Mouse (Mus musculus) MEL (cell line): ENCODE measurements around the gene Cracr2a. TPM values are rescaled to one million over a fixed set of nuclear protein-coding genes. Genes with fewer than 3 reads are reported as not detected.

Source experiments
- DNase-seq: peaks from one replicate; pipeline ENCODE4 v3.0.0; 2011; ENCODE audit warnings: low read depth, low spot score
- H3K27ac ChIP-seq: 2 replicates; pipeline ENCODE4 v1.5.1; 2012; ENCODE audit warnings: low read depth, mild to moderate bottlenecking, control low read depth, low read length, moderate library complexity; ENCODE audit not compliant: control insufficient read depth
- H3K27me3 ChIP-seq, 2 experiments: fragments of 150-350 bp in 1 of 2; sonication (generic) in 1 of 2; 2 replicates each; pipeline ENCODE4 v1.6.1; 2012; ENCODE audit warnings: low read length in 2 of 2, mild to moderate bottlenecking in 2 of 2, improper control_type of control experiment in 1 of 2, moderate library complexity in 1 of 2; ENCODE audit not compliant: insufficient read depth in 2 of 2, control insufficient read depth in 1 of 2
- H3K36me3 ChIP-seq, 2 experiments: 2 replicates each; pipeline ENCODE4 v1.6.1; 2012 to 2014; ENCODE audit warnings: low read length in 2 of 2, improper control_type of control experiment in 1 of 2, inconsistent platforms in 1 of 2, mild to moderate bottlenecking in 1 of 2; ENCODE audit not compliant: insufficient read depth in 2 of 2, control insufficient read depth in 1 of 2
- H3K4me1 ChIP-seq, 2 experiments: fragments of 150-350 bp in 1 of 2; sonication (generic) in 1 of 2; 2 replicates each; pipeline ENCODE4 v1.6.1; 2012; ENCODE audit warnings: low read length in 2 of 2, improper control_type of control experiment in 1 of 2, mild to moderate bottlenecking in 1 of 2; ENCODE audit not compliant: insufficient read depth in 2 of 2, control insufficient read depth in 1 of 2
- H3K4me3 ChIP-seq, 2 experiments: fragments of 150-350 bp in 1 of 2; sonication (generic) in 1 of 2; 2 replicates each; pipeline ENCODE4 v1.5.1; 2012; ENCODE audit warnings: low read depth in 2 of 2, low read length in 2 of 2, mild to moderate bottlenecking in 2 of 2, moderate library complexity in 2 of 2, control low read depth in 1 of 2, improper control_type of control experiment in 1 of 2; ENCODE audit not compliant: control insufficient read depth in 1 of 2, insufficient read depth in 1 of 2
- H3K79me2 ChIP-seq: 2 replicates; pipeline ENCODE4 v1.6.1; 2012; ENCODE audit warnings: mild to moderate bottlenecking, low read length, moderate library complexity; ENCODE audit not compliant: control insufficient read depth, poor library complexity, insufficient read depth
- H3K9ac ChIP-seq: 2 replicates; pipeline ENCODE4 v1.6.1; 2012; ENCODE audit warnings: low read depth, mild to moderate bottlenecking, control low read depth, low read length, moderate library complexity; ENCODE audit not compliant: control insufficient read depth, poor library complexity, severe bottlenecking
- H3K9me3 ChIP-seq: fragments of 150-350 bp; sonication (generic); replicated peaks from 2 replicates; pipeline ENCODE4 v1.6.1; 2012; ENCODE audit warnings: mild to moderate bottlenecking, low read length, improper control_type of control experiment, moderate library complexity; ENCODE audit not compliant: insufficient read depth
- BHLHE40 ChIP-seq: IDR thresholded peaks from 2 replicates; pipeline ENCODE4 v1.6.1; 2012; ENCODE audit warnings: low read depth, mild to moderate bottlenecking, inconsistent platforms, low read length, improper control_type of control experiment, borderline replicate concordance
- CHD1 ChIP-seq: IDR thresholded peaks from 2 replicates; pipeline ENCODE4 v1.6.1; 2012; ENCODE audit warnings: low read depth, mild to moderate bottlenecking, inconsistent platforms, low read length, improper control_type of control experiment
- CHD2 ChIP-seq: IDR thresholded peaks from 2 replicates; pipeline ENCODE4 v1.6.1; 2011; ENCODE audit warnings: low read length, improper control_type of control experiment
- CTCF ChIP-seq, 3 experiments: IDR thresholded peaks in 2 of 3; conservative IDR thresholded peaks in 1 of 3; 2 replicates each; pipeline ENCODE4 v1.5.1; 2011 to 2012; ENCODE audit warnings: low read length in 3 of 3, low read depth in 2 of 3, mild to moderate bottlenecking in 2 of 3, improper control_type of control experiment in 1 of 3, inconsistent platforms in 1 of 3, mixed read lengths in 1 of 3, moderate library complexity in 1 of 3; ENCODE audit not compliant: control insufficient read depth in 1 of 3, insufficient read depth in 1 of 3, poor library complexity in 1 of 3, severe bottlenecking in 1 of 3
- E2F4 ChIP-seq: IDR thresholded peaks from 2 replicates; pipeline ENCODE4 v1.6.1; 2011; ENCODE audit warnings: low read depth, low read length, improper control_type of control experiment, borderline replicate concordance
- ELF1 ChIP-seq: IDR thresholded peaks from 2 replicates; pipeline ENCODE4 v1.6.1; 2014; ENCODE audit warnings: low read depth, mild to moderate bottlenecking, inconsistent platforms, low read length, improper control_type of control experiment, moderate library complexity
- EP300 ChIP-seq, 2 experiments: IDR thresholded peaks; 2 replicates each; pipeline ENCODE4 v1.6.1; 2011; ENCODE audit warnings: improper control_type of control experiment in 2 of 2, low read length in 2 of 2, low read depth in 1 of 2, mild to moderate bottlenecking in 1 of 2
- ETS1 ChIP-seq: IDR thresholded peaks from 2 replicates; pipeline ENCODE4 v1.6.1; 2012; ENCODE audit warnings: low read depth, mild to moderate bottlenecking, inconsistent platforms, low read length, improper control_type of control experiment, moderate library complexity
- GABPA ChIP-seq: IDR thresholded peaks from 2 replicates; pipeline ENCODE4 v1.6.1; 2012; ENCODE audit warnings: low read depth, mild to moderate bottlenecking, inconsistent platforms, low read length, improper control_type of control experiment, moderate library complexity
- GATA1 ChIP-seq: IDR thresholded peaks from 2 replicates; pipeline ENCODE4 v1.6.1; 2011; ENCODE audit warnings: low read depth, low read length, improper control_type of control experiment
- HCFC1 ChIP-seq: IDR thresholded peaks from 2 replicates; pipeline ENCODE4 v1.6.1; 2012; ENCODE audit warnings: low read depth, mild to moderate bottlenecking, inconsistent platforms, low read length, improper control_type of control experiment, moderate library complexity
- MAZ ChIP-seq: IDR thresholded peaks from 2 replicates; pipeline ENCODE4 v1.6.1; 2012; ENCODE audit warnings: low read depth, mild to moderate bottlenecking, inconsistent platforms, low read length, improper control_type of control experiment
- MEF2A ChIP-seq: IDR thresholded peaks from 2 replicates; pipeline ENCODE4 v1.6.1; 2014; ENCODE audit warnings: low read depth, mild to moderate bottlenecking, inconsistent platforms, low read length, improper control_type of control experiment; ENCODE audit not compliant: poor library complexity, insufficient replicate concordance, severe bottlenecking; ENCODE audit errors: extremely low read depth
- MXI1 ChIP-seq: IDR thresholded peaks from 2 replicates; pipeline ENCODE4 v1.6.1; 2011; ENCODE audit warnings: mild to moderate bottlenecking, low read depth, low read length, improper control_type of control experiment
- MYB ChIP-seq: IDR thresholded peaks from 2 replicates; pipeline ENCODE4 v1.6.1; 2011; ENCODE audit warnings: mild to moderate bottlenecking, low read depth, low read length, improper control_type of control experiment
- MYC ChIP-seq: IDR thresholded peaks from 2 replicates; pipeline ENCODE4 v1.6.1; 2011; ENCODE audit warnings: low read depth, mild to moderate bottlenecking, low read length, improper control_type of control experiment, moderate library complexity
- NRF1 ChIP-seq: IDR thresholded peaks from 2 replicates; pipeline ENCODE4 v1.6.1; 2014; ENCODE audit warnings: low read depth, mild to moderate bottlenecking, inconsistent platforms, low read length, improper control_type of control experiment, moderate library complexity; ENCODE audit not compliant: poor library complexity, insufficient read depth, severe bottlenecking
- POLR2AphosphoS2 ChIP-seq: IDR thresholded peaks from 2 replicates; pipeline ENCODE4 v1.6.1; 2011; ENCODE audit warnings: low read length, improper control_type of control experiment
- POLR2AphosphoS5 ChIP-seq: IDR thresholded peaks from 2 replicates; pipeline ENCODE4 v1.6.1; 2012; ENCODE audit warnings: low read depth, borderline replicate concordance, mild to moderate bottlenecking, inconsistent platforms, low read length, moderate library complexity, mixed read lengths
- SIN3A ChIP-seq: IDR thresholded peaks from 2 replicates; pipeline ENCODE4 v1.6.1; 2012; ENCODE audit warnings: low read length, improper control_type of control experiment, inconsistent platforms
- SMC3 ChIP-seq: IDR thresholded peaks from 2 replicates; pipeline ENCODE4 v1.6.1; 2011; ENCODE audit warnings: low read depth, low read length, improper control_type of control experiment
- TAL1 ChIP-seq: IDR thresholded peaks from 2 replicates; pipeline ENCODE4 v1.6.1; 2012; ENCODE audit warnings: mild to moderate bottlenecking, inconsistent platforms, low read length, moderate library complexity, mixed read lengths
- TBP ChIP-seq: IDR thresholded peaks from 2 replicates; pipeline ENCODE4 v1.8.0; 2011; ENCODE audit warnings: low read depth, low read length, improper control_type of control experiment
- TCF12 ChIP-seq: IDR thresholded peaks from 2 replicates; pipeline ENCODE4 v1.6.1; 2014; ENCODE audit warnings: low read depth, mild to moderate bottlenecking, inconsistent platforms, low read length, improper control_type of control experiment, moderate library complexity
- USF1 ChIP-seq: IDR thresholded peaks from 2 replicates; pipeline ENCODE4 v1.6.1; 2014; ENCODE audit warnings: low read depth, mild to moderate bottlenecking, inconsistent platforms, low read length, improper control_type of control experiment, moderate library complexity
- USF2 ChIP-seq, 2 experiments: IDR thresholded peaks; 2 replicates each; pipeline ENCODE4 v1.6.1; 2011 to 2012; ENCODE audit warnings: improper control_type of control experiment in 2 of 2, low read length in 2 of 2, borderline replicate concordance in 1 of 2, inconsistent platforms in 1 of 2, low read depth in 1 of 2, mild to moderate bottlenecking in 1 of 2; ENCODE audit not compliant: insufficient read depth in 1 of 2
- polyA plus RNA-seq, 2 experiments: library from polyadenylated mRNA; stranded (reverse) in 1 of 2; unstranded in 1 of 2; fragments of >175 nt in 1 of 2; fragments of >200 nt in 1 of 2; gene quantifications; 2 replicates each; pipeline versions ENCODE4 v1.2.1 to v1.2.4; 2012; ENCODE audit warnings: low replicate concordance in 2 of 2, low read depth in 1 of 2; ENCODE audit not compliant: insufficient read length in 2 of 2, insufficient read depth in 1 of 2, missing spikeins in 1 of 2
- total RNA-seq: library from RNA; depleted of rRNA; stranded (reverse); fragments of 300-350 nt; gene quantifications from 2 replicates; pipeline ENCODE4 v1.2.3, GENCODE M21; 2012

Cracr2a gene
- total and polyA plus RNA-seq, 3 experiments: 2.2 to 3.1 TPM; not detected in 1

DNA sequence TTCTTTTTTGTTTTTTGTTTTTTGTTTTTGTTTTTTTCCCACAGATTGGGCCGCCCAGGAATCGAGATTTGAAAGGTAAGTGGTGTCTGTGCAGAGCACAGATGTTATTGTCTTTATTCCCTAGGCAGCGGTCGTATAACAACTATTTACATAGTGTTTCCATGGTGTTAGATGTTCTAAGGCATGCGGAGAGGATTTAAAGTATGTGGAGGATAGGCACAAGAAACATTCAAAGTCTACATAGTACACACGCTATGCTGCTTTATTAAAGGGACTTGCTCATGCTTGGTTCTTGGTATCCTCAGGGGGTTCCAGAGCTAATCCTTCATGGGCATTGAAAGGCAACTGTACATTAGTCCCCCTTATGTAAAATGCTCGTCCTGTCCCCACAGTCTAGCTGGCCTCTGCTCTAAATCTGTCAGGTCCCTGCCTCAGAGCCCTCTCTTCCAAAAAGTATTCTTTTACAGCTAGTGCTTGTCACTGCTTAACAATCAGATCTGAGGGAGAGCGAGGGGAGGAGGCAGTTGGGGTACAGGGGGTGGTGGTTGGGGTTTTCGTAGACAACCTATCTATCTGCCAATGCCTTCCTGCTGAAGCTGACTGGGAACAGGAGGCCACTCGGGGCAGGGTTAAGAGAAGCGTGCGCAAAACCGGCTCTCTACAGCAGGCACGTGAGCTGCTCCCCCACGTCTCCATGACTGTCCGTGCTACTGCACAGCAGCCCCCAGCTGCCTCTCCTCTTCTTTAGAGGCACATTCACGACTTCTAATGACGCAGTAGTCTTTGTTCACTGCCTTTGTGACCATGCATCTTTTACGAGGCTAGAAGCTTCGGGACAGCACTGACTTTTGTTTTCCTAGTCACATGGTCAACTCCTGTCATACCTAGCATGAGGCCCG is 156.3 kb downstream of the Cracr2a start:
- Histone ChIP-seq H3K4me1 (no peaks in the 10 kb centered on the region), H3K4me3 (no peak overlapping the region), H3K9ac (no peak overlapping the region), H3K9me3 (no peaks in the 10 kb centered on the region), H3K36me3 (no peaks in the 10 kb centered on the region), H3K79me2 (no peaks in the 10 kb centered on the region), H3K27ac (no peak overlapping the region), H3K27me3 (no peaks in the 10 kb centered on the region)
- DNase-seq: no peak
- TF ChIP-seq EP300 (IDR thresholded peaks at IDR 0.05; ENCODE audit: low read depth in 1 of 2, low read length in 2 of 2) (no peak), POLR2AphosphoS2 (no peak), MYB (no peak), SMC3 (no peak), BHLHE40 (no peak), SIN3A (no peak), E2F4 (no peak), TBP (no peak), POLR2AphosphoS5 (no peak), CHD1 (no peak), CHD2 (no peak), GABPA (no peak)

DNA sequence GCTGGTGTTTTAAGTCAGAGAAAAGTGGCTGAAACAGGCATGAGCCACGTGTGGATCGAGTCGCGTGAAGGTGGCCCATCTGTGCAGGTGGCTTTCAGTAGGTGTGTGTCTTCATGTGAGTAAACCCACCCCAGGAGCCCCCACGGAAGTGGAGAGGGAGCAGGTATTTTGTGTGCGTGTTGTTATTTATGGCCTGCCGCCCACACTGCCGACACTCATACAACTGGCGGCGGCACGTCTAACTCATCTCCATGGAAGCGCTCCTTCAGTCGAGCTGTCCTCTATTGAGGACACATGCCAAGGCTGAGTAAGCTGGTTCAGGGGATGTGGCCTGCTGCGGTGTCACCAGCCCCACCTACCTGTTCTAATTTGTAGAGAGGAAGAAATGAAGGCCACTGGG is 158.7 kb downstream of the Cracr2a start:
- TF ChIP-seq USF2 (IDR thresholded peaks at IDR 0.05; ENCODE audit: borderline replicate concordance in 1 of 2, insufficient read depth in 1 of 2, low read depth in 1 of 2, low read length in 2 of 2): no peak
- no peak for TF ChIP-seq USF1
- TF ChIP-seq MXI1: no peak
- no peak for TF ChIP-seq NRF1
- TF ChIP-seq CTCF (IDR thresholded peaks at IDR 0.05 in 2 of 3, conservative IDR thresholded peaks at IDR 0.05 in 1 of 3; ENCODE audit: control insufficient read depth in 1 of 3, insufficient read depth in 1 of 3, low read depth in 2 of 3, low read length in 3 of 3, poor library complexity in 1 of 3, severe bottlenecking in 1 of 3): no peak
- TF ChIP-seq TAL1: no peak
- no peak for TF ChIP-seq MYC
- TF ChIP-seq GATA1: no peak
- no peak for TF ChIP-seq POLR2AphosphoS2
- TF ChIP-seq ELF1: no peak
- TF ChIP-seq E2F4: no peak
- no peak for TF ChIP-seq ETS1
- TF ChIP-seq MEF2A: no peak
- TF ChIP-seq CHD1: no peak
- no peak for TF ChIP-seq HCFC1
- TF ChIP-seq POLR2AphosphoS5: no peak
- TF ChIP-seq MAZ: no peak
- TF ChIP-seq SIN3A: no peak
- no peak for TF ChIP-seq TCF12
- Histone ChIP-seq H3K4me3 (no peak overlapping the region), H3K79me2 (no peaks in the 10 kb centered on the region), H3K36me3 (no peaks in the 10 kb centered on the region), H3K4me1 (no peaks in the 10 kb centered on the region), H3K27ac (no peak overlapping the region), H3K9me3 (no peaks in the 10 kb centered on the region), H3K27me3 (no peaks in the 10 kb centered on the region), H3K9ac (no peak overlapping the region)
- no peak for DNase-seq
